Comparison of ENCODE assay signal across 12 mouse cellular contexts in genomic region chr10:40431957-40432356, GRCm38 (mm10).
"Had no signal": no experiment of that assay in that cellular context is flagged by ENCODE, and none has a peak within 500 bp of the region (broad histone marks: within the 10 kb centered on the region; RNA-seq: fewer than 3 reads in every experiment).

No protein-coding gene starts in this region.

- DNase-seq: lung, adult 18-20 months; lung, embryonic 14.5 days; lung, postnatal 10 days; lung, postnatal 4 days; midbrain, embryonic 14.5 days; right cerebral cortex, postnatal 14 days; right cerebral cortex, postnatal 4 days; spleen, adult 18-20 months; thymus, adult 18-20 months; thymus, postnatal 14 days; thymus, postnatal 36 days had no signal

- ATAC-seq: midbrain, embryonic 16.5 days had no signal
